Mouse (Mus musculus): Measurements from ENCODE around the gene Sox15. TPM values are rescaled to one million over a fixed set of nuclear protein-coding genes. Genes with fewer than 3 reads are reported as not detected.

Sox15 gene
- polyA plus RNA-seq, 1 experiment from 2014 or later = 0.18 TPM

- peaks cover 78% of the 10 kb centered on the region for H3K36me3 ChIP-seq
- H3K9me3 ChIP-seq (replicated peaks) = no peaks in the 10 kb centered on the region
- H3K4me1 ChIP-seq = peaks cover 45% of the 10 kb centered on the region
- H3K27ac ChIP-seq = peak within 1 kb of the TSS; percentile 58; the same call in 1 of the 2 replicates
- no peaks in the 10 kb centered on the region for H3K27me3 ChIP-seq
- H3K9ac ChIP-seq = no peak within 1 kb of the TSS
- no peak within 1 kb of the TSS for H3K4me2 ChIP-seq
- 37% methylated on average over 7 of the region's 7 CpGs for WGBS
- no peak within 1 kb of the TSS for H3K4me3 ChIP-seq (replicated peaks)
- no peak for ATAC-seq (replicated peaks; ENCODE audit: low FRiP score)
Observed at GRCm38 (mm10) chr11:69665961-69666664, 11.0 kb downstream of the Sox15 start, which contains the start of gene Cd68. Cd68 (minus strand) TSS chr11:69666153.

- Histone ChIP-seq H3K4me1 (peaks cover 40% of the 10 kb centered on the region), H3K27ac (peak overlapping the region; percentile 58; the same call in 1 of the 2 replicates), H3K36me3 (peaks cover 78% of the 10 kb centered on the region), H3K27me3 (no peaks in the 10 kb centered on the region), H3K4me2 (no peak overlapping the region), H3K9me3 (replicated peaks) (no peaks in the 10 kb centered on the region), H3K9ac (no peak overlapping the region), H3K4me3 (replicated peaks) (no peak overlapping the region)
- 89% methylated on average over 3 of the region's 3 CpGs for WGBS
- ATAC-seq (replicated peaks; ENCODE audit: low FRiP score) = no peak
Observed at GRCm38 (mm10) chr11:69666665-69667005, 11.5 kb downstream of the Sox15 start.

GRCm38 (mm10) chr11:69670786-69671725 is 15.9 kb downstream of the Sox15 start:
- peak; percentile 61 for ATAC-seq (replicated peaks; ENCODE audit: low FRiP score)
- Histone ChIP-seq H3K4me3 (replicated peaks) (peak overlapping the region; percentile 100), H3K27me3 (no peaks in the 10 kb centered on the region), H3K27ac (peak overlapping the region; percentile 97), H3K9me3 (replicated peaks) (no peaks in the 10 kb centered on the region), H3K4me2 (peak overlapping the region; percentile 70), H3K36me3 (peaks cover 84% of the 10 kb centered on the region), H3K4me1 (peaks cover 36% of the 10 kb centered on the region), H3K9ac (peak overlapping the region; percentile 100)
- WGBS = under 1% methylated on average over 50 of the region's 61 CpGs

DNA sequence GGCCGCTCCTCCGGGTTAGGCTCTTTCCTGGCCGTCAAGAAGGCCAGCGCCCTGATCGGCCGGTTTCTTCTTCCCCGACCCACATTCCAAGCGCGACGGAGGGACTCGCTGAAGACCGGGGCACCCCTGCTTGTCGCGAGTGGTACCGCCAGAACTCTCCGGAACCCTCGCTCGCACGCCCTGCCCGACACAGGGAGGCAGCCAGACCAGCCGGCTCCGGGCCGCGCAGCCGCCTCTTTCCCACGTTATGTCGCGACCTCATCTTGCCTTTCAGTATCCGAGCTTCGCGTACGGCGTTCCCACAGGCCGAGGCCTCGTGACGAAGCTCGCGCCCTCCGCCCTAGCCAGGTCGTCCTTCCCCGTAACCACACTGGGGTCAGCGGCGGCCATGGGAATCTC is 16.6 kb downstream of the Sox15 start:
- no peaks in the 10 kb centered on the region for H3K9me3 ChIP-seq (replicated peaks)
- WGBS = under 1% methylated on average over 43 of the region's 43 CpGs
- H3K9ac ChIP-seq = peak overlapping the region; percentile 100
- peak overlapping the region; percentile 100 for H3K4me3 ChIP-seq (replicated peaks)
- H3K36me3 ChIP-seq = peaks cover 84% of the 10 kb centered on the region
- peak overlapping the region; percentile 97 for H3K27ac ChIP-seq
- peak overlapping the region; percentile 70 for H3K4me2 ChIP-seq
- peaks cover 36% of the 10 kb centered on the region for H3K4me1 ChIP-seq
- H3K27me3 ChIP-seq = no peaks in the 10 kb centered on the region
- peak; percentile 5; the same call in 1 of the 2 replicates for ATAC-seq (replicated peaks; ENCODE audit: low FRiP score)

GRCm38 (mm10) chr11:69672211-69672706 is 17.1 kb downstream of the Sox15 start, which contains the start of gene Eif4a1:
Eif4a1 (minus strand) TSS chr11:69672423.
- Histone ChIP-seq H3K4me2 (peak within 1 kb of the TSS; percentile 70), H3K27me3 (no peaks in the 10 kb centered on the region), H3K4me3 (replicated peaks) (peak within 1 kb of the TSS; percentile 100), H3K36me3 (peaks cover 85% of the 10 kb centered on the region), H3K27ac (peak within 1 kb of the TSS; percentile 97), H3K4me1 (peaks cover 36% of the 10 kb centered on the region), H3K9me3 (replicated peaks) (no peaks in the 10 kb centered on the region), H3K9ac (peak within 1 kb of the TSS; percentile 100)
- WGBS = under 1% methylated on average over 36 of the region's 36 CpGs
- ATAC-seq (replicated peaks; ENCODE audit: low FRiP score) = peak; percentile 98

DNA sequence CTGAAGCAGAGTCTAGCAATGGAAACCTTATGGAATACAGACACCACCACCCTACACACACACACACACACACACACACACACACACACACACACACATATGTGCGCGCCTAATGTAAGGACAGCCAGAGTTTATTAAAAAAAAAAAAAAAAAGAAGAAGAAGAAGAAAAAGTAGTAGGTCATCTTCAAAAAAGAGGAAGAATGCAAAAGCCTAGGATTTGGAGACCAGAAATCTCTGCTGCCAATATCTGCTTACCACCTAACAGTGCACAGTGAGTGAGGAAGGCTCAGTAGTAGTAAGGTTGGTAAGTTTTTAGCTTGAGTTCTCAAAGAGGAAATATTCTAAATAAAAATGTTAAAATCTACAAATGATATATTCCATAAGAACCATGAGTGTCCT is 24.0 kb downstream of the Sox15 start:
- H3K9ac ChIP-seq = no peak overlapping the region
- H3K9me3 ChIP-seq (replicated peaks) = no peaks in the 10 kb centered on the region
- peaks cover 62% of the 10 kb centered on the region for H3K36me3 ChIP-seq
- no peak overlapping the region for H3K4me2 ChIP-seq
- WGBS = 100% methylated on average over 2 of the region's 2 CpGs
- H3K27ac ChIP-seq = no peak overlapping the region
- ATAC-seq (replicated peaks; ENCODE audit: low FRiP score) = no peak
- no peaks in the 10 kb centered on the region for H3K27me3 ChIP-seq
- no peak overlapping the region for H3K4me3 ChIP-seq (replicated peaks)
- H3K4me1 ChIP-seq = peaks cover 34% of the 10 kb centered on the region

- Histone ChIP-seq H3K4me1 (peaks cover 38% of the 10 kb centered on the region), H3K36me3 (peaks cover 51% of the 10 kb centered on the region), H3K9ac (peak overlapping the region; percentile 89; the same call in 1 of the 2 replicates), H3K9me3 (replicated peaks) (no peaks in the 10 kb centered on the region), H3K27me3 (no peaks in the 10 kb centered on the region), H3K4me3 (replicated peaks) (peak overlapping the region; percentile 88), H3K27ac (no peak overlapping the region), H3K4me2 (peak overlapping the region; percentile 91)
- no peak for ATAC-seq (replicated peaks; ENCODE audit: low FRiP score)
- WGBS = 93% methylated on average over 30 of the region's 30 CpGs
Observed at GRCm38 (mm10) chr11:69680136-69680855, 25.2 kb downstream of the Sox15 start.

- Histone ChIP-seq H3K4me1 (peaks cover 51% of the 10 kb centered on the region), H3K9ac (peak within 1 kb of the TSS; percentile 89), H3K4me2 (peak within 1 kb of the TSS; percentile 91), H3K27me3 (no peaks in the 10 kb centered on the region), H3K27ac (peak within 1 kb of the TSS; percentile 95), H3K9me3 (replicated peaks) (no peaks in the 10 kb centered on the region), H3K36me3 (peaks cover 38% of the 10 kb centered on the region), H3K4me3 (replicated peaks) (peak within 1 kb of the TSS; percentile 88)
- under 1% methylated on average over 79 of the region's 80 CpGs for WGBS
- peak; percentile 97 for ATAC-seq (replicated peaks; ENCODE audit: low FRiP score)
Observed at GRCm38 (mm10) chr11:69681314-69682208, 26.4 kb downstream of the Sox15 start, which contains the start of gene Senp3. Senp3 (minus strand) TSS chr11:69682084.

GRCm38 (mm10) chr11:69682209-69682839 is 27.2 kb downstream of the Sox15 start:
- peak overlapping the region; percentile 91 for H3K4me2 ChIP-seq
- peak overlapping the region; percentile 89 for H3K9ac ChIP-seq
- 21% methylated on average over 24 of the region's 24 CpGs for whole genome bisulfite sequencing
- H3K4me1 ChIP-seq = peaks cover 54% of the 10 kb centered on the region
- peak; percentile 16; the same call in 1 of the 2 replicates for ATAC-seq (replicated peaks; ENCODE audit: low FRiP score)
- H3K27ac ChIP-seq = peak overlapping the region; percentile 95
- H3K36me3 ChIP-seq = peaks cover 30% of the 10 kb centered on the region
- H3K4me3 ChIP-seq (replicated peaks) = peak overlapping the region; percentile 88
- no peaks in the 10 kb centered on the region for H3K9me3 ChIP-seq (replicated peaks)
- no peaks in the 10 kb centered on the region for H3K27me3 ChIP-seq

- H3K36me3 ChIP-seq = peaks cover 24% of the 10 kb centered on the region
- H3K27ac ChIP-seq = peak overlapping the region; percentile 95
- peak overlapping the region; percentile 88 for H3K4me3 ChIP-seq (replicated peaks)
- WGBS = 24% methylated on average over 12 of the region's 12 CpGs
- H3K4me2 ChIP-seq = peak overlapping the region; percentile 91
- peaks cover 54% of the 10 kb centered on the region for H3K4me1 ChIP-seq
- H3K27me3 ChIP-seq = no peaks in the 10 kb centered on the region
- H3K9ac ChIP-seq = peak overlapping the region; percentile 25; the same call in 1 of the 2 replicates
- no peaks in the 10 kb centered on the region for H3K9me3 ChIP-seq (replicated peaks)
- ATAC-seq (replicated peaks; ENCODE audit: low FRiP score) = 0 out of 2 replicates have a peak, but pooled peaks have one; percentile 49
Observed at GRCm38 (mm10) chr11:69682840-69683533, 27.9 kb downstream of the Sox15 start.

All from kidney, embryonic 15.5 days (tissue).